Mouse (Mus musculus) limb, embryonic 10.5 days (tissue): ENCODE results near the gene Trim80. TPM values are rescaled to one million over a fixed set of nuclear protein-coding genes. Genes with fewer than 3 reads are reported as not detected.
A peak's percentile ranks its signal among the peaks of the same experiment; 100 is the strongest.

Experiments used
- DNase-seq: peaks from one replicate; pipeline ENCODE4 v3.0.0-alpha.2; 2017; ENCODE audit warnings: low spot score
- H3K27ac ChIP-seq: fragments of 300-500 bp; sonication (generic); 2 replicates; pipeline ENCODE4 v1.5.1; 2016; ENCODE audit warnings: mild to moderate bottlenecking
- H3K27me3 ChIP-seq: fragments of 300-500 bp; sonication (generic); 2 replicates; pipeline ENCODE4 v1.6.1; 2016; ENCODE audit warnings: low read depth, mild to moderate bottlenecking; ENCODE audit not compliant: poor library complexity, severe bottlenecking
- H3K36me3 ChIP-seq: fragments of 300-500 bp; sonication (generic); 2 replicates; pipeline ENCODE4 v1.6.1; 2016; ENCODE audit warnings: mild to moderate bottlenecking, moderate library complexity
- H3K4me1 ChIP-seq: fragments of 300-500 bp; sonication (generic); 2 replicates; pipeline ENCODE4 v1.6.1; 2016
- H3K4me3 ChIP-seq: fragments of 300-500 bp; sonication (generic); 2 replicates; pipeline ENCODE4 v1.5.1; 2016; ENCODE audit warnings: mild to moderate bottlenecking, moderate library complexity
- H3K9me3 ChIP-seq: fragments of 300-500 bp; sonication (generic); replicated peaks from 2 replicates; pipeline ENCODE4 v1.6.1; 2016; ENCODE audit warnings: mild to moderate bottlenecking
- WGBS: fragments of 180-500 bp; shearing (Covaris S2); methylation state at CpG from one replicate; pipeline ENCODE4 v1.1.7; 2016; 5-methylcytosine and 5-hydroxymethylcytosine counted together
- polyA plus RNA-seq: library from polyadenylated mRNA; unstranded; fragments of >200 nt; fragmentation: Nextera tagmentation; extraction: Ambion mirVana; gene quantifications from 2 replicates; pipeline ENCODE4 v1.2.1, GENCODE M21; 2016

Gene Trim80
- 0.18 and 0.26 TPM in 2 replicates for polyA plus RNA-seq

DNA sequence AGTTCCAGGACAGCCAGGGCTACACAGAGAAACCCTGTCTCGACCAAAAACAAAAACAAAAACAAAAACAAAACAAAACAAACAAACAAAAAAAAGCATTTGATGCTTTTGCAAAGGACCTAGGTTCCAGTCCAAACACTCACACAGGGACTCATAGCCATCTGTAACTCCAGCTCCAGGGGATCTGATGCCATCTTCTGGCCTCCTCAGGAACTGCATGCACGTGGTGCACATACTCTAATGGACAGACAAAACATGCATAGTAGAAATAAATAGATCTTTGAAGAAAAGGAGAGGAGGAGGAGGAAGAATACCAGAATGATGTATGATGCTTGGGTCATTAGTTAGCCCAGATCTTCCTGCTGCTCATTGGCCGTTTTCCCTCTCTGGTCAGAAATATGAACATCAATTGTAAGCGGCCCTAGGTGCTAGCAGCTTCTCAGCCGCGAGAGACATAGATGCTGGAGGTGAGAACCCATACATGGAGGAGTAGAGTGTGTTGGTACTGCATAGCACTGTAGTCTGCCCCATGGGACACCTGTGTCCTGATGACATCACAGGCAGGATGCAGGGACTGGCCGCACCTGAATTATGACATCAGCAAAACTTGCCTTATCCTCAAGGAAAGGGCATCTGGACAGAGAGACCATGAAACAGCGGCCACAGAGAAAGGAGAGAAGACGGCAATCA, at the start of gene Trim80:
Gene Trim80, plus strand, starts transcription at position 640 of the 690 bp plus-strand sequence.
- H3K4me3 ChIP-seq = no peak within 1 kb of the TSS
- H3K4me1 ChIP-seq = peaks cover 21% of the 10 kb centered on the region
- H3K36me3 ChIP-seq = no peaks in the 10 kb centered on the region
- no peaks in the 10 kb centered on the region for H3K9me3 ChIP-seq
- no peak within 1 kb of the TSS for H3K27ac ChIP-seq
- no peaks in the 10 kb centered on the region for H3K27me3 ChIP-seq
- 93% methylated on average over 9 of the region's 9 CpGs for WGBS
- no peak for DNase-seq

DNA sequence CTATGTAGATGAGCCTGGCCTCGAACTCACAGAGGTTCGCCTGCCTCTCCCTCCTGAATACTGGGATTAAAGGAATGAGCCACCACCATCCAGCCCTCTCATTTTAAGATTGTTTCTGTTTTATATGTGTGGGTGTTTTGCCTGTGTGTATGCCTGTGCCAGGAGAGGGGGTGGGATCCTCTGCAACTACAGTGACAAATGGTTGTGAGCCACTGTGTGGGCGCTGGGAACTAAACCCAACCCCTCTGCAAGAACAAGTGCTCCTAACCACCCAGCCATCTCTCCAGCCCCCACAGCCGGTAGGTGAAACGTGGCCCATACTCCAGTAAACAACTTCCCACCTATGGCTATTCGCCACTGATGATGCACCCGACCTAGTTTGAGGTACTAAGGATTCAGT, 49.0 kb upstream of the Trim80 start:
- no peaks in the 10 kb centered on the region for H3K9me3 ChIP-seq
- peaks cover 74% of the 10 kb centered on the region for H3K36me3 ChIP-seq
- DNase-seq = no peak
- peaks cover 21% of the 10 kb centered on the region for H3K27me3 ChIP-seq
- 93% methylated on average over 7 of the region's 7 CpGs for WGBS
- no peak overlapping the region for H3K27ac ChIP-seq
- no peak overlapping the region for H3K4me3 ChIP-seq
- peaks cover 8% of the 10 kb centered on the region for H3K4me1 ChIP-seq

DNA sequence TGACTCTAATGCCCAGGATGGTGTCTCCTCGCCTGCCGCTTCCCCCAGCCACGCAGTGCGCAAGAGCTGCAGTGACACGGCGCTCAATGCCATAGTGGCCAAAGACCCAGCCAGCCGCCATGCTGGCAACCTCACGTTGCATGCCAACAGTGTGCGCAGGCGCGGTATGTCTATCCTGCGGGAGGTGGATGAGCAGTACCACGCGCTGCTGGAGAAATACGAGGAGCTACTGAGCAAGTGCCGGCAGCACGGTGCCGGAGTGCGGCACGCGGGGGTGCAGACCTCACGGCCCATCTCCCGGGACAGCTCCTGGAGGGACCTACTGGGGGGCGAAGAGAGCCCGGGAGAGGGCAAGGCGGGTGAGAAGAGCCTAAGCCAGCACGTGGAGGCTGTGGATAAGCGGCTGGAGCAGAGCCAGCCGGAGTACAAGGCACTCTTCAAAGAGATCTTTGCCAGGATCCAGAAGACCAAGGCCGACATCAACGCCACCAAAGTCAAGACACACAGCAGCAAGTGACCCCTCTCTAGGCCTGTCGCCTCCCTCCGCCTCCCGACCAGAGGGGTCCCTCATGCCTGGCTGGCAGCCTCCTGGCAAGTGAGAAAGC, 46.5 kb upstream of the Trim80 start:
- WGBS = 51% methylated on average over 34 of the region's 34 CpGs

DNA sequence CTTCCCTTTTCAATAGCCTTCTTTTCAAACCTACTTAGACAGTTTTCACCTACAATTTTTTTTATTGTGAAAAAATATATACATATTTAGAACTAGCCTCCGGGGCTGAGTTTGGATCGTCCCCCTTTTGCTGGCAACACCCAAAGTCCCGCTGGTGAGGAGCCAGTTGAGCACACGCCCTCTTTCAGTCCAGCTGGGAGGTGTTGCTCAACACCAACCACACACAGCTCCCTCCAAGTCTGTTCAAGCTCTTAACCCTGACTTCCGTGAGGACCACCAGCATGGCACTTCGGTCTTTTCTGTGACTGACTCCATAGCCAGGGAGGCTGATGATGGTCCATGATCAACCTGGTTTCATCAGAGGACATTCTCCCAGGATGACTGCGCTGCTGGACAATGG, 42.3 kb upstream of the Trim80 start:
- Histone ChIP-seq H3K27ac (no peak overlapping the region), H3K9me3 (no peaks in the 10 kb centered on the region), H3K4me1 (peaks cover 10% of the 10 kb centered on the region), H3K27me3 (peaks cover 13% of the 10 kb centered on the region), H3K4me3 (no peak overlapping the region), H3K36me3 (peaks cover 32% of the 10 kb centered on the region)
- no peak for DNase-seq
- 81% methylated on average over 7 of the region's 7 CpGs for WGBS

More for the DNA sequence above, 46.5 kb upstream of the Trim80 start:
- H3K4me3 ChIP-seq = peak overlapping the region; percentile 19
- H3K4me1 ChIP-seq = peaks cover 8% of the 10 kb centered on the region
- no peak overlapping the region for H3K27ac ChIP-seq
- DNase-seq = peak; percentile 32
- no peaks in the 10 kb centered on the region for H3K9me3 ChIP-seq
- H3K36me3 ChIP-seq = peaks cover 68% of the 10 kb centered on the region
- H3K27me3 ChIP-seq = peaks cover 21% of the 10 kb centered on the region

DNA sequence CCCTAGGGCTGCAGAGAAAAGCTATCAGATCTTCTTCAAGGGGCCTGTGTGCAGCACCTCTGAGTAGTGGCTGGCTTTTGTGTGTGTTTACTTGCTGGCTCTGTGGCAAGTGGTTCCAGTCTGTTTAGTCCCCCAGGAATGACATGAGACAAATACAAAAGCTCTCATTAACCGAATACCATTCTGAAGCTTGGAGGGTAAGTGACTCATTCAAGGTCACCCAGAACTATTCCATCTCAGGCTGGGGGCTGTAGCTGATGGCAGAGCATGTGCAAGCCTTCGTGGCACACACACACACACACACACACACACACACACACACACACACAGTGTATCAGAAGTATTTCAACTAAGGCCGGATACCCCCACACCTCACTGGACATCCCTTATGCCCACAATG, 40.2 kb upstream of the Trim80 start:
- Histone ChIP-seq H3K27me3 (no peaks in the 10 kb centered on the region), H3K4me1 (peaks cover 18% of the 10 kb centered on the region), H3K9me3 (no peaks in the 10 kb centered on the region), H3K27ac (no peak overlapping the region), H3K36me3 (peaks cover 11% of the 10 kb centered on the region), H3K4me3 (no peak overlapping the region)
- 62% methylated on average over 3 of the region's 3 CpGs for WGBS
- DNase-seq = no peak

DNA sequence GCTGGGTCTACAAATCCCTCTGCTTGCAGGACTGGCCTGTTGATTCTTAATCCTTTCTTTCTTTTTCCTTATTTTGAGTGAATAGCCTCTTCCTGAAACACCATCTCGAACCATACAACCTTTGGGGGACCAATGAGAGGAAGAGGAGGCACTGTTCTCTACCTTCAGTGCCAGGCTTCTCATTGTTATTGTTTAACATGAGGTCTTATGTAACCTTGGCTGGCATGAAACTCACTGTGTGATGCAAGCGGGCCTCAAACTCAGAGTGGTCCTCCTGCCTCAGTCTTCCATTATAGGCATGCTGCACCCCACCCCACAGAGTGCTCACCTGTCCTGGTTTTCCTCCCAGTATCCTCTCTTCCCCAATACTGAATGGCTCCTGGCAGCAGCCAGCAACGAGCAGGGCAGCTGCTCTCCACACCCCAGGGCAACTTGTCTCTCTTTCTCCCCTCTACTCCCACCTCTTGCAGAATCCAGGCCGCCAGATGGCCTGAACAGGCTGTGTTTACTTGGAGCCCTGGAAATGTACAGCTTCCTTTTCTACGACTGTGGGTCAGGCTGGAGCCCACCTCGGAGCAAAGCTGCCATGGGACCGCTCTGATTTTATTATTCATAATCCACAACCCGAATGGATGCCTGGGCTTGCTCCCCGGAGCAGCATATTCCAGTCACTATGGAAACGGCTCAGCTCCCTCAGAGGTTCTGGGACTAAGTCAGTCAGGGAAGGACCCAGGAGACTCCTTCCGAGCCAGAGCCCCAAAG, 39.5 kb upstream of the Trim80 start:
- Histone ChIP-seq H3K4me3 (no peak overlapping the region), H3K9me3 (no peaks in the 10 kb centered on the region), H3K36me3 (peaks cover 9% of the 10 kb centered on the region), H3K27ac (no peak overlapping the region), H3K4me1 (peaks cover 21% of the 10 kb centered on the region), H3K27me3 (no peaks in the 10 kb centered on the region)
- WGBS = 63% methylated on average over 11 of the region's 11 CpGs
- DNase-seq = no peak

DNA sequence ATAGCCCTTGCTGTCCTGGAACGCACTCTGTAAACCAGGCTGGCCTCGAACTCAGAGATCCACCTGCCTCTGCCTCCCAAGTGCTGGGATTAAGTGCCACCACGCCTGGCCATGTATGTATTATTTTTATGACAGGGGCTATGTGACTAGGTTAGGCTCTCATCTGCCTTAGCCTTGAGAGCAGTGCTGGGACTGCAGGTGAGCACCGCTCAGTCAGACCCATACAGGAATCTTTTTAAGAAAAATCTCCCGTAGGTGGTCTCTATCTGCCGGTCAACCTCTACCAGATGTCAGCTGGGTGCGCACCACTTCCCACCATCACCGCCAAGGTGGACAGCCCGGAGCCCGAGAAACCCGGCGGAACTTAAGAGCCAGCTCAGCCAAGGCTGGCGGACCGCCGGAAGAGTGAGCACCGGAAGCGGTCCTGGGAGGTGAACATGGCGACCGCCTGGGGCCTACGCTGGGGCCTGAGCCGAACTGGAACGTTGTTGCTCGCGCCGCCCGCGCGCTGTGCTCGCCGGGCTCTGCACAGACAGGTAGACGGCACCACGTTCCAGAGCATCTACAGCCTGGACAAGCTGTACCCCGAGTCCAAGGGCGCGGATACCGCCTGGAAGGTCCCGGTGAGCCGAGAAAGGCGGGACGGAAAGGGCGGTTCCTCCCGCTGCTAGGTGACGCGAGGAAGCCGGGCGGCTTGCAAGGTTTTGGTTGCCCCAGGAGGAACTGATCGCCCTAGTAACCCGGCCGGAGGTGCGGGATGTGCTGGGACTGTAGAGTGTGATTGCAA, 36.8 kb upstream of the Trim80 start, which contains the start of gene Mrpl58:
Gene Mrpl58, plus strand, starts transcription at position 415 of the 787 bp plus-strand sequence.
- H3K36me3 ChIP-seq = peaks cover 31% of the 10 kb centered on the region
- peaks cover 21% of the 10 kb centered on the region for H3K4me1 ChIP-seq
- H3K27ac ChIP-seq = peak within 1 kb of the TSS; percentile 97
- H3K9me3 ChIP-seq = no peaks in the 10 kb centered on the region
- no peaks in the 10 kb centered on the region for H3K27me3 ChIP-seq
- WGBS = 4% methylated on average over 50 of the region's 50 CpGs
- H3K4me3 ChIP-seq = peak within 1 kb of the TSS; percentile 90
- peak; percentile 92 for DNase-seq

DNA sequence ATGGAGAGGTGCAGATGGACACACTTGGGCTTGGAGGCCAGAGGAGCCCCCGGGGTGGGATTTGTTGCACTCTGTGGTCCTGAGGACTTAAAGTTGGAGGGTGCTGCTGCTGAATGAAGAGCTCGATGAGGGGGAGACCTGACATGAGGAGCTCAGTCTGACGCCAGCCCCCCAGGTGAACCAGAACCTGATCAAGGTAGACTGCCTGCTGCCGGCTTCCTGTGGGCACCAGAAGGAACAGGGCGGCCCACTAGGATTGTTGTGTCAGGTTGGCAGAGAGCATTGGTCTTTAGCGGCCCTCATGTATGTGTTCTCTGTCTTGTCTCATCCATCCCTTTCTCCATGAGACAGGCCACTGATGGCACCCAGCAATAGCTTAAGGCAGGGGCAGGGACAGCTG, 34.6 kb upstream of the Trim80 start:
- peaks cover 26% of the 10 kb centered on the region for H3K4me1 ChIP-seq
- peaks cover 53% of the 10 kb centered on the region for H3K36me3 ChIP-seq
- no peaks in the 10 kb centered on the region for H3K27me3 ChIP-seq
- no peaks in the 10 kb centered on the region for H3K9me3 ChIP-seq
- no peak overlapping the region for H3K4me3 ChIP-seq
- no peak overlapping the region for H3K27ac ChIP-seq
- DNase-seq = no peak
- WGBS = 93% methylated on average over 6 of the region's 6 CpGs

DNA sequence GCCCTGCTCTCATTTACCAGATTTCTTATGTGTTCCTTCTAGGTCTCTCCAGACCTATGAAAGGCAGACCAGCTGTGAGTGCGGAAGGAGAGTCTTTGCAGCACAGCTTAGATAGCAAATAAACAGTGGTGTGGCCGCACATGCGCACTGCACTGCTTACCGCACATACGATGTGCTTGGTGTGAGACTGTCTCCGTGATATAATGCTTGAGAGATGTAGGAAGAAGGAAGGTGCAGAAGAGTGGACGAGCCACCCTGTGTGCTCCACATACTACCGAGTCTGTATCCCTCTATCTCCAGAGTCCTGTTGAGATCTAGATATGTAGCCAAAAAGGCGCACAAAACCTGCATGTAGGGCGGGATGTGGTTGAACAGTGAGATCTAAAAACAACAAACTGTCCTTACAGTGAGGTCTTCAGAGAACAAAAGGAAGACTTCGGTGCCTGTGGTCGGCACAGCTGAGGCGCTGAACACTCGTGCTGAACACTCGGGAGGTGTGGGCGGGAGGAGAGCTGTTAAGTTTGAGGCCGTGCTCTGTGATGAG, 33.4 kb upstream of the Trim80 start:
- H3K27me3 ChIP-seq = no peaks in the 10 kb centered on the region
- H3K4me1 ChIP-seq = peaks cover 38% of the 10 kb centered on the region
- no peaks in the 10 kb centered on the region for H3K9me3 ChIP-seq
- DNase-seq = no peak
- no peak overlapping the region for H3K27ac ChIP-seq
- H3K36me3 ChIP-seq = peaks cover 60% of the 10 kb centered on the region
- WGBS = 96% methylated on average over 17 of the region's 17 CpGs
- H3K4me3 ChIP-seq = no peak overlapping the region

DNA sequence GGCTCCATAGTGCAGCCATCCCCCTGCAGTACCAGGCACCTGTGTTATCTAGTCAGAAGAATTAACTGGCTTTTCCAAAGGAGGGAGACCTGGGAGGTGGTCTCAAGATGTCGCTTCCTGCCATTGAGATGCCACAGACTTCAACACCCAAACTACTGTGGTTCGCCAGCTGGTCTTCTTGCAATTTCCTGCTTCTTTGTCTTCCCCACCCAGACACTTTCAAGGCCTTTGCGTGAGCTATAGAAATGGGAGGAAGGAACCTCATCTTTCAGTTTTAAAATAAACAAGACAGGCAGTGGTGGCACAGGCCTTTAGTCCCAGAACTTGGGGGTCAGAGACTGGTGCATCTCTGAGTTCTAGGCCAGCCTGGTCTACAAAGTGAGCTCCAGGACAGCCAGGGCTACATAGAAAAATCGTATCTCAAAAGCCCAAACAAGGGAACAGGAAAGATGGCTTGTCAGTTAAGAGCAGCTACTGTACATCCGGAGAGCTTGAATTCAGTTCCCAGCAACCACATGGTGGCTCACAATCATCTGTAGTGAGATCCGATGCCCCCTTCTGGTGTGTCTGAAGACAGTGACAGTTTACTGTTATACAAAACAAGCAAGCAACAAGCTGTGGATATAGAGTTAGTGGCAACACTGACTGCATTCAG, 32.0 kb upstream of the Trim80 start:
- Histone ChIP-seq H3K27me3 (no peaks in the 10 kb centered on the region), H3K36me3 (peaks cover 60% of the 10 kb centered on the region), H3K27ac (no peak overlapping the region), H3K4me3 (no peak overlapping the region), H3K4me1 (peaks cover 41% of the 10 kb centered on the region), H3K9me3 (no peaks in the 10 kb centered on the region)
- WGBS = 85% methylated on average over 6 of the region's 6 CpGs
- DNase-seq = no peak

DNA sequence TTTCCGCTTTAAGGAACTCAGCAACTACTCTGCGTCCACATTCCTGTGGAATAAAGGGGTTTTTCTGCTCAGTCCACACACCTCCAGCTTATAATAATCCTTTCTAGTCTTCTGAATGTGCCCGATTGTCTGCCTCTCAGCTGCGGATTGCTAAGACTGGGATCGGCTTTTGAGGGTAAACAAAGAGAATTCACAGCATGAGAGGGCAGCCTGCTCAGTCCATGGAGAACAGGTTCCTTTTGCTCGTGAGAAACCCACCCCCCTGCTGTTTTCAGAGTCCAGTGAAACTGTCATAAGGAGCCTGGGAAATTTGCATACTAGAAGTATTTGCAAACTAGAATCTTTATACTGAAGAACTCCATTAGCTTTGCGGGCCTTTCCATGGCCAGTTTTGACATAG, 30.8 kb upstream of the Trim80 start:
- Histone ChIP-seq H3K4me3 (no peak overlapping the region), H3K36me3 (peaks cover 60% of the 10 kb centered on the region), H3K27me3 (no peaks in the 10 kb centered on the region), H3K9me3 (no peaks in the 10 kb centered on the region), H3K27ac (no peak overlapping the region), H3K4me1 (peaks cover 38% of the 10 kb centered on the region)
- WGBS = 90% methylated on average over 7 of the region's 7 CpGs
- DNase-seq = no peak
